Mouse (Mus musculus): ENCODE data around the gene Uqcr10.

DNA sequence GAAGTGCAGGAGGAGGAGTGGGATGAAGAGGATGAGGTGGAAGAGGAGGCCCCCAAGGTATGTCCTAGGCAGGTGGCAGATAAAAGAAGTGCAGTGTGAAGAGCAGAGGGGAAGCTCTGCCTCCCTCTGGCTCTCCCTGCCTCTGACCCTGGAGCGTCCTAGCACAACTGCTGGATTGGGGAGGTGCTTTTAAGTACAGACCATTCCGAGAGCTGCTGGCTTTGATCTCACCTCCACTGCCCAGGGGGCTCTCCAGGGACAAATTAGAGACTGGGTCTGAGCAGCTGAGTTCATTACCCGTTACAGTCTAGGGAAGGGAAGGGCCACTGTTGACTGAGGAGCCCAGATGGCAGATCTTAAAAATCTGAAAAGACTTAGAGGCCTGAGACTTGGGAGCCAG, 24.0 kb downstream of the Uqcr10 start:
- no peak for TF ChIP-seq CTCF (IDR thresholded peaks at IDR 0.05; ENCODE audit: extremely low read depth, insufficient read length, insufficient replicate concordance, low read depth, low read length)
- no peak for TF ChIP-seq POLR2A (IDR thresholded peaks at IDR 0.05; ENCODE audit: low read depth, low read length)
